ENCODE assay signal across 10 mouse cellular contexts in the genomic region with DNA sequence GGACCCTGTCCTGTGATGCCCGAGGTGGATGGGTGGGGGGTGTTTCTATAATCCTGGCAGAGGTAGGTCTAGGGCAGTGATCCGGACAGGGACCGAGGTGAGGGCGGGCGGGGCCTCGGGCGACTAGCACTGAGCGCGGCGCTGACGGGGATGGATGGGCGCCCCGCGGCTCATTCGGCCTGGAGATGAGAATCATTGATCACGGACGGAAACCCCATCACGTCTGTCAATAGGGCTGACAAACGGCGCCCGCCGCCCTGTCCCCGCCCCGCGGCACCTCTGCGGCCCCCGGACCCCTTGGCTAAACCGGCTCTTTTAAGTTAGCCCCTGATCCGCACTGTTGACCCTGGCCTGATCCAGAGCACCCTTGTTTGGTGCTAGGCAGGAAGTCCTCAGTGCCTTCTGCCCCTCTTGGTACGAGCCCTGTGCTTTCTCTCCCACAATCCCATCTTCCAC. TPM values are rescaled to one million over a fixed set of nuclear protein-coding genes. Genes with fewer than 3 reads are reported as not detected.
A peak's percentile ranks its signal among the peaks of the same experiment; 100 is the strongest.
DNase-seq lines count a peak whose midpoint lies in the region; ATAC-seq lines count a peak whose summit lies in the region.
"Had no signal": no experiment of that assay in that cellular context is flagged by ENCODE, and none has a peak within 500 bp of the region (broad histone marks: within the 10 kb centered on the region; RNA-seq: fewer than 3 reads in every experiment).

No protein-coding gene starts in this region.

- peaks cover 70% of the 10 kb centered on the region for H3K27me3 ChIP-seq in kidney, embryonic 16.5 days (ENCODE audit: insufficient read depth, low read length)
- H3K27me3 ChIP-seq in embryonic facial prominence, embryonic 13.5 days, result peaks cover 76% of the 10 kb centered on the region
- peaks cover 66% of the 10 kb centered on the region for H3K27me3 ChIP-seq in intestine, embryonic 15.5 days (replicated peaks)
- H3K27me3 ChIP-seq in neural tube, embryonic 13.5 days, result peaks cover 55% of the 10 kb centered on the region

- peak overlapping the region; percentile 50 for H3K4me3 ChIP-seq in kidney, embryonic 16.5 days (ENCODE audit: low read length)
- H3K4me3 ChIP-seq in embryonic facial prominence, embryonic 13.5 days, result peak overlapping the region; percentile 50
- H3K4me3 ChIP-seq in intestine, embryonic 15.5 days (replicated peaks), result peak overlapping the region; percentile 47
- peak overlapping the region; percentile 69 for H3K4me3 ChIP-seq in neural tube, embryonic 13.5 days

- 0 out of 2 replicates have a peak, but pooled peaks cover 3% of the 10 kb centered on the region for H3K36me3 ChIP-seq in kidney, embryonic 16.5 days (ENCODE audit: insufficient read depth, low read length)
- H3K36me3 ChIP-seq in embryonic facial prominence, embryonic 13.5 days, result peaks cover 18% of the 10 kb centered on the region
- H3K36me3 ChIP-seq in intestine, embryonic 15.5 days, result no peaks in the 10 kb centered on the region
- peaks cover 19% of the 10 kb centered on the region for H3K36me3 ChIP-seq in neural tube, embryonic 13.5 days

- peak overlapping the region; percentile 78 for H3K4me2 ChIP-seq in kidney, embryonic 16.5 days (replicated peaks; ENCODE audit: low read depth, low read length)
- H3K4me2 ChIP-seq in embryonic facial prominence, embryonic 13.5 days, result peak overlapping the region; percentile 84
- H3K4me2 ChIP-seq in intestine, embryonic 15.5 days (replicated peaks), result peak overlapping the region; percentile 96
- peak overlapping the region; percentile 81 for H3K4me2 ChIP-seq in neural tube, embryonic 13.5 days

- no peaks in the 10 kb centered on the region for H3K9me3 ChIP-seq in kidney, embryonic 16.5 days (ENCODE audit: low read length)
- H3K9me3 ChIP-seq in embryonic facial prominence, embryonic 13.5 days, result no peaks in the 10 kb centered on the region
- H3K9me3 ChIP-seq in intestine, embryonic 15.5 days, result no peaks in the 10 kb centered on the region
- H3K9me3 ChIP-seq in neural tube, embryonic 13.5 days, result no peaks in the 10 kb centered on the region

- peak; percentile 20; the same call in 1 of the 2 replicates for ATAC-seq in kidney, embryonic 16.5 days (ENCODE audit: low FRiP score, low TSS enrichment)
- ATAC-seq in embryonic facial prominence, embryonic 13.5 days (ENCODE audit: insufficient number of reproducible peaks, insufficient read depth, low FRiP score, low TSS enrichment, low read depth), result no peak
- ATAC-seq in intestine, embryonic 15.5 days, result no peak; the same call in 1 of the 2 replicates
- ATAC-seq in neural tube, embryonic 13.5 days (ENCODE audit: low read depth), result 0 out of 2 replicates have a peak, but pooled peaks have one; percentile 1

- H3K27ac ChIP-seq in kidney, embryonic 16.5 days (ENCODE audit: low read length), result no peak overlapping the region
- H3K27ac ChIP-seq in embryonic facial prominence, embryonic 13.5 days, result no peak overlapping the region
- no peak overlapping the region for H3K27ac ChIP-seq in intestine, embryonic 15.5 days
- H3K27ac ChIP-seq in neural tube, embryonic 13.5 days (replicated peaks), result peak overlapping the region; percentile 92

- no peak for DNase-seq in kidney, postnatal 4 days
- no peak for DNase-seq in ovary, postnatal 36 days (ENCODE audit: low spot score)
- no peak for DNase-seq in natural killer cell, adult 2 months (ENCODE audit: low spot score in 2 of 2)
- no peak for DNase-seq in left cerebral cortex, postnatal 4 days
- DNase-seq: gastrocnemius, postnatal 25 days had no signal

- intact Hi-C loops in left cerebral cortex, postnatal 4 days (cut with DNase I), result loop anchor here (10.0 kb wide), 1 partner anchor 200 kb away; no protein-coding TSS in a partner anchor

- H3K4me1 ChIP-seq in kidney, embryonic 16.5 days (ENCODE audit: insufficient read depth, low read length), result peaks cover 28% of the 10 kb centered on the region
- H3K4me1 ChIP-seq in embryonic facial prominence, embryonic 13.5 days, result peaks cover 36% of the 10 kb centered on the region
- peaks cover 24% of the 10 kb centered on the region for H3K4me1 ChIP-seq in intestine, embryonic 15.5 days (replicated peaks)
- H3K4me1 ChIP-seq in neural tube, embryonic 13.5 days (replicated peaks), result peaks cover 78% of the 10 kb centered on the region

- H3K9ac ChIP-seq in kidney, embryonic 16.5 days (replicated peaks; ENCODE audit: low read length), result no peak overlapping the region
- peak overlapping the region; percentile 56 for H3K9ac ChIP-seq in embryonic facial prominence, embryonic 13.5 days
- no peak overlapping the region for H3K9ac ChIP-seq in intestine, embryonic 15.5 days
- peak overlapping the region; percentile 86 for H3K9ac ChIP-seq in neural tube, embryonic 13.5 days

- WGBS in kidney, embryonic 16.5 days, result under 1% methylated on average over 30 of the region's 30 CpGs
- WGBS in embryonic facial prominence, embryonic 13.5 days, result 1% methylated on average over 30 of the region's 30 CpGs
- WGBS in intestine, embryonic 15.5 days, result 1% methylated on average over 30 of the region's 30 CpGs
- whole genome bisulfite sequencing in neural tube, embryonic 13.5 days, result under 1% methylated on average over 29 of the region's 30 CpGs

RNA-seq across cellular contexts. Expression of gene Nxph4, which starts 0.6 kb away (rescaled TPM):
- 1.8 and 2.3 TPM in 2 replicates for polyA plus RNA-seq in kidney, embryonic 16.5 days (2015; fragmentation: Nextera tagmentation; extraction: Ambion mirVana)
- polyA plus RNA-seq in embryonic facial prominence, embryonic 13.5 days (2015; fragmentation: Nextera tagmentation; extraction: Ambion mirVana), result 3.0 and 3.9 TPM in 2 replicates
- 4.9 and 5.7 TPM in 2 replicates for polyA plus RNA-seq in intestine, embryonic 15.5 days (2015; fragmentation: Nextera tagmentation; extraction: Ambion mirVana)
- polyA plus RNA-seq in neural tube, embryonic 13.5 days (2015; fragmentation: Nextera tagmentation; extraction: Ambion mirVana), result 128 and 133 TPM in 2 replicates
- total RNA-seq in left cerebral cortex, postnatal 4 days (2021), result 10 to 100 TPM; 12.9 to 14.4 TPM
- total RNA-seq: neutrophil, adult 5-6 weeks had no signal

RNA-seq across cellular contexts. Expression of gene Shmt2, which starts 12.7 kb away (rescaled TPM):
- 119 and 123 TPM in 2 replicates for polyA plus RNA-seq in kidney, embryonic 16.5 days (2015; fragmentation: Nextera tagmentation; extraction: Ambion mirVana)
- 81.7 and 92.3 TPM in 2 replicates for polyA plus RNA-seq in embryonic facial prominence, embryonic 13.5 days (2015; fragmentation: Nextera tagmentation; extraction: Ambion mirVana)
- 147 and 149 TPM in 2 replicates for polyA plus RNA-seq in intestine, embryonic 15.5 days (2015; fragmentation: Nextera tagmentation; extraction: Ambion mirVana)
- 52.4 and 53.0 TPM in 2 replicates for polyA plus RNA-seq in neural tube, embryonic 13.5 days (2015; fragmentation: Nextera tagmentation; extraction: Ambion mirVana)
- 10 to 100 TPM; 39.7 to 39.9 TPM for total RNA-seq in left cerebral cortex, postnatal 4 days (2021)

RNA-seq across cellular contexts. Expression of gene Ndufa4l2, which starts 20.2 kb away (rescaled TPM):
- 74.4 and 77.3 TPM in 2 replicates for polyA plus RNA-seq in kidney, embryonic 16.5 days (2015; fragmentation: Nextera tagmentation; extraction: Ambion mirVana)
- polyA plus RNA-seq in embryonic facial prominence, embryonic 13.5 days (2015; fragmentation: Nextera tagmentation; extraction: Ambion mirVana), result 20.0 and 32.7 TPM in 2 replicates
- polyA plus RNA-seq in intestine, embryonic 15.5 days (2015; fragmentation: Nextera tagmentation; extraction: Ambion mirVana), result 52.7 and 53.8 TPM in 2 replicates
- 10.1 and 10.6 TPM in 2 replicates for polyA plus RNA-seq in neural tube, embryonic 13.5 days (2015; fragmentation: Nextera tagmentation; extraction: Ambion mirVana)
- 1 to 10 TPM; 4.9 to 7.5 TPM for total RNA-seq in left cerebral cortex, postnatal 4 days (2021)
- total RNA-seq: neutrophil, adult 5-6 weeks had no signal

RNA-seq across cellular contexts. Expression of gene Stac3, which starts 33.5 kb away (rescaled TPM):
- polyA plus RNA-seq in kidney, embryonic 16.5 days (2015; fragmentation: Nextera tagmentation; extraction: Ambion mirVana), result 0.85 and 1.9 TPM in 2 replicates
- 2.0 and 3.2 TPM in 2 replicates for polyA plus RNA-seq in embryonic facial prominence, embryonic 13.5 days (2015; fragmentation: Nextera tagmentation; extraction: Ambion mirVana)
- polyA plus RNA-seq in intestine, embryonic 15.5 days (2015; fragmentation: Nextera tagmentation; extraction: Ambion mirVana), result 0.41 and 0.74 TPM in 2 replicates
- 2.4 and 3.2 TPM in 2 replicates for polyA plus RNA-seq in neural tube, embryonic 13.5 days (2015; fragmentation: Nextera tagmentation; extraction: Ambion mirVana)
- 1 to 10 TPM; 5.1 to 5.2 TPM for total RNA-seq in left cerebral cortex, postnatal 4 days (2021)

Comparison
In these comparisons a context has a peak if more than half of its experiments do, and no peak if none do; other contexts are left out.
1. ATAC-seq: peak in kidney, embryonic 16.5 days (single experiment) and neural tube, embryonic 13.5 days (single experiment); none in embryonic facial prominence, embryonic 13.5 days (single experiment) and intestine, embryonic 15.5 days (single experiment).
2. H3K9ac ChIP-seq: peak in embryonic facial prominence, embryonic 13.5 days (single experiment) and neural tube, embryonic 13.5 days (single experiment); none in kidney, embryonic 16.5 days (single experiment) and intestine, embryonic 15.5 days (single experiment).
3. RNA of gene Nxph4, which starts 0.6 kb away (polyA plus RNA-seq): 128 to 133 TPM in neural tube, embryonic 13.5 days; 4.9 to 5.7 TPM in intestine, embryonic 15.5 days, 3.0 to 3.9 TPM in embryonic facial prominence, embryonic 13.5 days and 1.8 to 2.3 TPM in kidney, embryonic 16.5 days; every median in the first group is over 10 times any median in the second.
4. Peak in every context shown above with its lines, with median percentiles within 50 percentile points of each other: H3K4me2 ChIP-seq and H3K4me3 ChIP-seq.